Mouse (Mus musculus): Measurements from ENCODE around the gene Npr2. TPM values are rescaled to one million over a fixed set of nuclear protein-coding genes. Genes with fewer than 3 reads are reported as not detected.

The Npr2 gene
- polyA plus RNA-seq, 1 experiment from 2014 or later, result 29.7 TPM

- no peaks in the 10 kb centered on the region for H3K4me1 ChIP-seq
- no peak overlapping the region for H3K27ac ChIP-seq
- no peak for ATAC-seq (ENCODE audit: insufficient number of reproducible peaks, insufficient read depth, low FRiP score, low TSS enrichment)
- H3K4me2 ChIP-seq (replicated peaks), result no peak overlapping the region
- WGBS, result 88% methylated on average over 7 of the region's 7 CpGs
- no peaks in the 10 kb centered on the region for H3K27me3 ChIP-seq
- no peak overlapping the region for H3K4me3 ChIP-seq
- peaks cover 60% of the 10 kb centered on the region for H3K36me3 ChIP-seq
- H3K9me3 ChIP-seq, result no peaks in the 10 kb centered on the region
- no peak overlapping the region for H3K9ac ChIP-seq
Measured at GRCm38 (mm10) chr4:43679416-43680043, 47.8 kb downstream of the Npr2 start.

GRCm38 (mm10) chr4:43690021-43690420, 58.3 kb downstream of the Npr2 start:
- Histone ChIP-seq H3K27ac (no peak overlapping the region), H3K27me3 (no peaks in the 10 kb centered on the region), H3K9ac (no peak overlapping the region), H3K4me2 (replicated peaks) (no peak overlapping the region), H3K36me3 (peaks cover 36% of the 10 kb centered on the region), H3K4me1 (no peaks in the 10 kb centered on the region), H3K4me3 (no peak overlapping the region), H3K9me3 (no peaks in the 10 kb centered on the region)
- 91% methylated on average over 17 of the region's 17 CpGs for WGBS
- ATAC-seq (ENCODE audit: insufficient number of reproducible peaks, insufficient read depth, low FRiP score, low TSS enrichment), result no peak

- ATAC-seq (ENCODE audit: insufficient number of reproducible peaks, insufficient read depth, low FRiP score, low TSS enrichment), result no peak
- whole genome bisulfite sequencing, result 79% methylated on average over 5 of the region's 5 CpGs
Measured at GRCm38 (mm10) chr4:43691026-43691425, 59.3 kb downstream of the Npr2 start.

GRCm38 (mm10) chr4:43693806-43694241, 62.1 kb downstream of the Npr2 start:
- H3K27me3 ChIP-seq, result no peaks in the 10 kb centered on the region
- peaks cover 19% of the 10 kb centered on the region; the same call in 1 of the 2 replicates for H3K36me3 ChIP-seq
- H3K4me1 ChIP-seq, result no peaks in the 10 kb centered on the region
- H3K9ac ChIP-seq, result no peak overlapping the region
- H3K9me3 ChIP-seq, result no peaks in the 10 kb centered on the region
- 82% methylated on average over 5 of the region's 5 CpGs for WGBS
- no peak overlapping the region for H3K4me2 ChIP-seq (replicated peaks)
- no peak for ATAC-seq (ENCODE audit: insufficient number of reproducible peaks, insufficient read depth, low FRiP score, low TSS enrichment)
- no peak overlapping the region for H3K27ac ChIP-seq
- no peak overlapping the region for H3K4me3 ChIP-seq

More at GRCm38 (mm10) chr4:43691026-43691425, 59.3 kb downstream of the Npr2 start:
- H3K27me3 ChIP-seq, result no peaks in the 10 kb centered on the region
- H3K9me3 ChIP-seq, result no peaks in the 10 kb centered on the region
- H3K4me2 ChIP-seq (replicated peaks), result no peak overlapping the region
- H3K4me3 ChIP-seq, result no peak overlapping the region
- no peaks in the 10 kb centered on the region for H3K4me1 ChIP-seq
- no peak overlapping the region for H3K27ac ChIP-seq
- H3K36me3 ChIP-seq, result peaks cover 29% of the 10 kb centered on the region
- no peak overlapping the region for H3K9ac ChIP-seq

- Histone ChIP-seq H3K4me3 (no peak overlapping the region), H3K4me2 (replicated peaks) (no peak overlapping the region), H3K27ac (no peak overlapping the region), H3K4me1 (no peaks in the 10 kb centered on the region), H3K27me3 (no peaks in the 10 kb centered on the region), H3K9ac (no peak overlapping the region), H3K36me3 (peaks cover 11% of the 10 kb centered on the region; the same call in 1 of the 2 replicates), H3K9me3 (no peaks in the 10 kb centered on the region)
- 85% methylated on average over 1 of the region's 1 CpGs for WGBS
- ATAC-seq (ENCODE audit: insufficient number of reproducible peaks, insufficient read depth, low FRiP score, low TSS enrichment), result no peak
Measured at GRCm38 (mm10) chr4:43694439-43695248, 62.9 kb downstream of the Npr2 start.

- no peaks in the 10 kb centered on the region for H3K4me1 ChIP-seq
- H3K27me3 ChIP-seq, result no peaks in the 10 kb centered on the region
- H3K27ac ChIP-seq, result no peak overlapping the region
- no peaks in the 10 kb centered on the region for H3K9me3 ChIP-seq
- H3K9ac ChIP-seq, result no peak overlapping the region
- 0 out of 2 replicates have a peak, but pooled peaks cover 5% of the 10 kb centered on the region for H3K36me3 ChIP-seq
- no peak overlapping the region for H3K4me2 ChIP-seq (replicated peaks)
- H3K4me3 ChIP-seq, result no peak overlapping the region
- 30% methylated on average over 9 of the region's 9 CpGs for WGBS
- ATAC-seq (ENCODE audit: insufficient number of reproducible peaks, insufficient read depth, low FRiP score, low TSS enrichment), result no peak
Measured at GRCm38 (mm10) chr4:43695249-43695671, 63.5 kb downstream of the Npr2 start.

- Histone ChIP-seq H3K27ac (no peak overlapping the region), H3K36me3 (no peaks in the 10 kb centered on the region), H3K9me3 (no peaks in the 10 kb centered on the region), H3K9ac (no peak overlapping the region), H3K4me3 (no peak overlapping the region), H3K4me2 (replicated peaks) (no peak overlapping the region), H3K4me1 (no peaks in the 10 kb centered on the region), H3K27me3 (no peaks in the 10 kb centered on the region)
- ATAC-seq (ENCODE audit: insufficient number of reproducible peaks, insufficient read depth, low FRiP score, low TSS enrichment), result no peak
- 95% methylated on average over 13 of the region's 13 CpGs for WGBS
Measured at GRCm38 (mm10) chr4:43696561-43696960, 64.8 kb downstream of the Npr2 start.

- no peaks in the 10 kb centered on the region for H3K9me3 ChIP-seq
- no peak within 1 kb of the TSS for H3K4me2 ChIP-seq (replicated peaks)
- no peaks in the 10 kb centered on the region for H3K4me1 ChIP-seq
- no peaks in the 10 kb centered on the region for H3K27me3 ChIP-seq
- no peak within 1 kb of the TSS for H3K4me3 ChIP-seq
- ATAC-seq (ENCODE audit: insufficient number of reproducible peaks, insufficient read depth, low FRiP score, low TSS enrichment), result no peak
- H3K36me3 ChIP-seq, result no peaks in the 10 kb centered on the region
- no peak within 1 kb of the TSS for H3K27ac ChIP-seq
- H3K9ac ChIP-seq, result no peak within 1 kb of the TSS
- WGBS, result 82% methylated on average over 6 of the region's 6 CpGs
Measured at GRCm38 (mm10) chr4:43700707-43701106, 69.0 kb downstream of the Npr2 start, which contains the start of gene Olfr70. TSS of gene Olfr70 (minus strand) at chr4:43700807.

Small RNA genes within 50 kb of the gene (microRNA-seq; reads per million reads assigned to microRNA genes)
- gene Gm25262, result not detected

Other genes with a start within 250 kb of the Npr2 start
- 15.7 and 18.1 TPM in 2 replicates for gene Rusc2, start 250.0 kb upstream of the Npr2 start, polyA plus RNA-seq (2016; fragmentation: Nextera tagmentation; extraction: Ambion mirVana)
- 0.27 TPM in 1 of 2 replicates, not detected in the other for gene Fam166b, start 202.8 kb upstream of the Npr2 start, polyA plus RNA-seq (2016; fragmentation: Nextera tagmentation; extraction: Ambion mirVana)
- 15.4 and 16.5 TPM in 2 replicates for gene Tesk1, start 190.0 kb upstream of the Npr2 start, polyA plus RNA-seq (2016; fragmentation: Nextera tagmentation; extraction: Ambion mirVana)
- gene Cd72, start 177.3 kb upstream of the Npr2 start, polyA plus RNA-seq (2016; fragmentation: Nextera tagmentation; extraction: Ambion mirVana), result 3.5 and 3.7 TPM in 2 replicates
- not detected in 2 replicates for gene Sit1, start 148.2 kb upstream of the Npr2 start, polyA plus RNA-seq (2016; fragmentation: Nextera tagmentation; extraction: Ambion mirVana)
- gene Ccdc107, start 139.0 kb upstream of the Npr2 start, polyA plus RNA-seq (2016; fragmentation: Nextera tagmentation; extraction: Ambion mirVana), result 57.4 and 62.3 TPM in 2 replicates
- 43.6 and 44.1 TPM in 2 replicates for gene Arhgef39, start 132.2 kb upstream of the Npr2 start, polyA plus RNA-seq (2016; fragmentation: Nextera tagmentation; extraction: Ambion mirVana)
- gene Car9, start 125.0 kb upstream of the Npr2 start, polyA plus RNA-seq (2016; fragmentation: Nextera tagmentation; extraction: Ambion mirVana), result 1.3 and 1.6 TPM in 2 replicates
- gene Tpm2, start 108.2 kb upstream of the Npr2 start, polyA plus RNA-seq (2016; fragmentation: Nextera tagmentation; extraction: Ambion mirVana), result 151 and 177 TPM in 2 replicates
- 43.5 and 49.9 TPM in 2 replicates for gene Creb3, start 69.6 kb upstream of the Npr2 start, polyA plus RNA-seq (2016; fragmentation: Nextera tagmentation; extraction: Ambion mirVana)
- gene Tln1, start 69.2 kb upstream of the Npr2 start, polyA plus RNA-seq (2016; fragmentation: Nextera tagmentation; extraction: Ambion mirVana), result 71.0 and 73.9 TPM in 2 replicates
- 33.8 and 37.7 TPM in 2 replicates for gene Rgp1, start 53.2 kb upstream of the Npr2 start, polyA plus RNA-seq (2016; fragmentation: Nextera tagmentation; extraction: Ambion mirVana)
- gene Gba2, start 53.1 kb upstream of the Npr2 start, polyA plus RNA-seq (2016; fragmentation: Nextera tagmentation; extraction: Ambion mirVana), result 32.0 and 34.0 TPM in 2 replicates
- gene Msmp, start 47.4 kb upstream of the Npr2 start, polyA plus RNA-seq (2016; fragmentation: Nextera tagmentation; extraction: Ambion mirVana), result 1.5 and 2.1 TPM in 2 replicates
- 1.8 and 1.9 TPM in 2 replicates for gene Spag8, start 21.7 kb downstream of the Npr2 start, polyA plus RNA-seq (2016; fragmentation: Nextera tagmentation; extraction: Ambion mirVana)
- gene Hint2, start 24.5 kb downstream of the Npr2 start, polyA plus RNA-seq (2016; fragmentation: Nextera tagmentation; extraction: Ambion mirVana), result 79.3 and 85.8 TPM in 2 replicates
- 7.7 and 8.4 TPM in 2 replicates for gene Tmem8b, start 37.0 kb downstream of the Npr2 start, polyA plus RNA-seq (2016; fragmentation: Nextera tagmentation; extraction: Ambion mirVana)
- gene Fam221b, start 37.2 kb downstream of the Npr2 start, polyA plus RNA-seq (2016; fragmentation: Nextera tagmentation; extraction: Ambion mirVana), result 2.4 and 2.6 TPM in 2 replicates
- not detected in 2 replicates for gene Olfr70, start 68.9 kb downstream of the Npr2 start, polyA plus RNA-seq (2016; fragmentation: Nextera tagmentation; extraction: Ambion mirVana)
- gene Olfr71, start 78.3 kb downstream of the Npr2 start, polyA plus RNA-seq (2016; fragmentation: Nextera tagmentation; extraction: Ambion mirVana), result 0.06 TPM in 1 of 2 replicates, not detected in the other
- gene Hrct1, start 95.3 kb downstream of the Npr2 start, polyA plus RNA-seq (2016; fragmentation: Nextera tagmentation; extraction: Ambion mirVana), result 0.15 and 0.43 TPM in 2 replicates
- gene Spaar, start 98.1 kb downstream of the Npr2 start, polyA plus RNA-seq (2016; fragmentation: Nextera tagmentation; extraction: Ambion mirVana), result not detected in 2 replicates
- gene Olfr159, start 139.1 kb downstream of the Npr2 start, polyA plus RNA-seq (2016; fragmentation: Nextera tagmentation; extraction: Ambion mirVana), result not detected in 2 replicates
- gene Olfr156, start 192.0 kb downstream of the Npr2 start, polyA plus RNA-seq (2016; fragmentation: Nextera tagmentation; extraction: Ambion mirVana), result 0.09 and 0.31 TPM in 2 replicates
- gene Olfr157, start 208.3 kb downstream of the Npr2 start, polyA plus RNA-seq (2016; fragmentation: Nextera tagmentation; extraction: Ambion mirVana), result 0.08 TPM in 1 of 2 replicates, not detected in the other
- 0.18 TPM in 1 of 2 replicates, not detected in the other for gene Olfr155, start 219.6 kb downstream of the Npr2 start, polyA plus RNA-seq (2016; fragmentation: Nextera tagmentation; extraction: Ambion mirVana)
- 30.4 and 33.9 TPM in 2 replicates for gene Reck, start 243.6 kb downstream of the Npr2 start, polyA plus RNA-seq (2016; fragmentation: Nextera tagmentation; extraction: Ambion mirVana)